Mouse (Mus musculus) heart, embryonic 15.5 days (tissue): ENCODE data around the gene Slc51a. TPM values are rescaled to one million over a fixed set of nuclear protein-coding genes. Genes with fewer than 3 reads are reported as not detected.

Experiments
- ATAC-seq: fragments of 200-750 bp; cut with Nextera tagmentation; replicated peaks from 2 replicates; pipeline ENCODE4 v1.8.0; 2017; ENCODE audit warnings: low read depth, moderate TSS enrichment; ENCODE audit not compliant: insufficient number of reproducible peaks, insufficient read depth, low FRiP score
- H3K27ac ChIP-seq: fragments of 300-500 bp; sonication (generic); 2 replicates; pipeline ENCODE4 v1.5.1; 2015; ENCODE audit warnings: mild to moderate bottlenecking, inconsistent platforms
- H3K27me3 ChIP-seq: fragments of 300-500 bp; sonication (generic); 2 replicates; pipeline ENCODE4 v1.6.1; 2015; ENCODE audit warnings: inconsistent platforms
- H3K36me3 ChIP-seq: fragments of 300-500 bp; sonication (generic); 2 replicates; pipeline ENCODE4 v1.6.1; 2015; ENCODE audit warnings: mild to moderate bottlenecking, inconsistent platforms
- H3K4me1 ChIP-seq: fragments of 300-500 bp; sonication (generic); replicated peaks from 2 replicates; pipeline ENCODE4 v1.6.1; 2015; ENCODE audit warnings: inconsistent platforms
- H3K4me2 ChIP-seq: fragments of 300-500 bp; sonication (generic); 2 replicates; pipeline ENCODE4 v1.6.1; 2015; ENCODE audit warnings: inconsistent platforms, mild to moderate bottlenecking, moderate library complexity
- H3K4me3 ChIP-seq: fragments of 300-500 bp; sonication (generic); 2 replicates; pipeline ENCODE4 v1.5.1; 2015; ENCODE audit warnings: mild to moderate bottlenecking, inconsistent platforms
- H3K9ac ChIP-seq: fragments of 300-500 bp; sonication (generic); 2 replicates; pipeline ENCODE4 v1.6.1; 2015; ENCODE audit warnings: mild to moderate bottlenecking, inconsistent platforms
- H3K9me3 ChIP-seq: fragments of 300-500 bp; sonication (generic); replicated peaks from 2 replicates; pipeline ENCODE4 v1.6.1; 2016; ENCODE audit warnings: inconsistent platforms
- WGBS: fragments of 180-500 bp; shearing (Covaris S2); methylation state at CpG from one replicate; pipeline ENCODE4 v1.1.7; 2015; ENCODE audit warnings: mixed read lengths; 5-methylcytosine and 5-hydroxymethylcytosine counted together
- polyA plus RNA-seq: library from polyadenylated mRNA; unstranded; fragments of >200 nt; fragmentation: Nextera tagmentation; extraction: Ambion mirVana; gene quantifications from 2 replicates; pipeline ENCODE4 v1.2.1, GENCODE M21; 2015

The Slc51a gene
- polyA plus RNA-seq, 1 experiment from 2014 or later: 0.49 TPM

DNA sequence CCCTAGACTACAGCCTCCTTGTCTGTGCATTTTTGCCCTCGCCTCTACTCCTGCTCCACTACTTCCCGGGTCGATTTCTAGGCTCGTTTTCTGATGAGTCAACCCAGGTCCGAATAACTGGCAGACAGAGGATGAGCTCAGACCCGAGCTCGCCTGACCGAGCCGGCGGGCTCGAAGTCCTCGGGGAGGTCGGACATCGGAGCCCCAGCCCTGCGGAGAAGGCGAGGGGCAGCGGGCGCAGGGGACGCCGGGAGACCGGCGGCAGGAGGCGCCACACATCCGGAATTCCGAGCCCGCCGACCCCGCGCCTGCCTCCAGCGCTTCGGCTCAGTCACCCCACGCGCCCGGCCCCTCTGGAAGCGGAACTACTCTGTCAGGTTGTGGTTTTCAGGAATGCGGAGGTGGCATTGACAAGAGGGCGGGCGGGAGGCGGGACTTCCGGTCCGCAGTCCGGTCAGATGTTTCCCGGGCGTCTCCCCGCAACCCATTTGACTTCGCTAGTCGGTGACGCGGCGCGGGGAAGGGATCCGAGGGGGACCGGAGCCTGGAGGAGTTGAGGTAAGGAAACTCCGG lies 57.1 kb downstream of the Slc51a start, which contains the start of gene Pcyt1a:
Pcyt1a (plus strand) TSS at position 448 of the 573 bp plus-strand sequence.
- Histone ChIP-seq H3K9me3 (no peaks in the 10 kb centered on the region), H3K4me2 (peak within 1 kb of the TSS; percentile 79), H3K36me3 (no peaks in the 10 kb centered on the region), H3K27ac (peak within 1 kb of the TSS; percentile 94), H3K4me3 (peak within 1 kb of the TSS; percentile 72), H3K9ac (peak within 1 kb of the TSS; percentile 84), H3K4me1 (peaks cover 22% of the 10 kb centered on the region), H3K27me3 (no peaks in the 10 kb centered on the region)
- WGBS: under 1% methylated on average over 54 of the region's 54 CpGs
- peak; percentile 96 for ATAC-seq

DNA sequence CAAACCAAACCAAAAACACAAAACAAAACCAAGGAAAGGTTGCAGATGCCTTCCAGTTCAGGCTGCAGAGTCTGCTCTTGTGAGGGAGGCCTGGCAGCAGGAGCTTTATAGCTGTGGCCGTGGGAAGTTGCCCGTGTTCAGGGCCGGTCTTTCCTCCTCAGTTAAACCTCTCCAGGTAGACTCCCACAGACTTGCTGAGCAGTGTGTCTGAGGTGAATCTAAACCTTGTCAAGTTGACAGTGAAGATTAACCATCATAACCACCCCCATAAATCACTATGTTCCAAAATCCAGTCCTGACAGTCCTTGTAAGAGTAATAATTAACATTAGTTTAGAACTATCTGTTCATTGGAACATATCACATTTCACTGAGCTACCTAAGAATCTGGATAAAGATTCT lies 60.2 kb downstream of the Slc51a start:
- Histone ChIP-seq H3K4me3 (no peak overlapping the region), H3K4me2 (no peak overlapping the region), H3K9me3 (no peaks in the 10 kb centered on the region), H3K9ac (no peak overlapping the region), H3K4me1 (peaks cover 19% of the 10 kb centered on the region), H3K27ac (no peak overlapping the region), H3K36me3 (no peaks in the 10 kb centered on the region), H3K27me3 (no peaks in the 10 kb centered on the region)
- no peak for ATAC-seq
- WGBS: 82% methylated on average over 3 of the region's 3 CpGs

Other genes starting within 250 kb of the Slc51a start
- gene Fbxo45, start 240.7 kb downstream of the Slc51a start, polyA plus RNA-seq: 8.7 and 11.0 TPM in 2 replicates
- gene Wdr53, start 240.7 kb downstream of the Slc51a start, polyA plus RNA-seq: 9.5 and 10.6 TPM in 2 replicates
- gene Smco1, start 216.4 kb downstream of the Slc51a start, polyA plus RNA-seq: 0.16 and 0.29 TPM in 2 replicates
- gene Rnf168, start 210.4 kb downstream of the Slc51a start, polyA plus RNA-seq: 18.6 and 21.4 TPM in 2 replicates
- gene Ubxn7, start 155.6 kb downstream of the Slc51a start, polyA plus RNA-seq: 16.6 and 17.8 TPM in 2 replicates
- 0.22 TPM in 1 of 2 replicates, not detected in the other for gene Tm4sf19, start 87.4 kb downstream of the Slc51a start, polyA plus RNA-seq
- gene Tctex1d2, start 68.2 kb downstream of the Slc51a start, polyA plus RNA-seq: 21.1 and 22.5 TPM in 2 replicates
- gene Pcyt1a, start 57.0 kb downstream of the Slc51a start, polyA plus RNA-seq: 38.1 and 44.3 TPM in 2 replicates
- not detected in 2 replicates for gene Zdhhc19, start 8.4 kb upstream of the Slc51a start, polyA plus RNA-seq
- gene Tfrc, start 121.0 kb upstream of the Slc51a start, polyA plus RNA-seq: 34.5 and 34.8 TPM in 2 replicates
- 6.9 and 9.5 TPM in 2 replicates for gene Tnk2, start 156.0 kb upstream of the Slc51a start, polyA plus RNA-seq
- gene Muc4, start 248.0 kb upstream of the Slc51a start, polyA plus RNA-seq: not detected in 2 replicates